Mouse (Mus musculus) urinary bladder, postnatal 36 days (tissue): Measurements from ENCODE around the gene Fam78a.

Experiments used
- DNase-seq, 2 experiments: peaks; one replicate each; pipeline ENCODE4 v3.0.0; 2022; ENCODE audit warnings: low spot score in 2 of 2, mixed read lengths in 1 of 2

Fam78a gene

GRCm38 (mm10) chr2:32068811-32069607 lies 15.6 kb downstream of the Fam78a start:
- no peak for DNase-seq

- DNase-seq: no peak
These were observed 18.7 kb downstream of the Fam78a start for GRCm38 (mm10) chr2:32066005-32066404.

DNA sequence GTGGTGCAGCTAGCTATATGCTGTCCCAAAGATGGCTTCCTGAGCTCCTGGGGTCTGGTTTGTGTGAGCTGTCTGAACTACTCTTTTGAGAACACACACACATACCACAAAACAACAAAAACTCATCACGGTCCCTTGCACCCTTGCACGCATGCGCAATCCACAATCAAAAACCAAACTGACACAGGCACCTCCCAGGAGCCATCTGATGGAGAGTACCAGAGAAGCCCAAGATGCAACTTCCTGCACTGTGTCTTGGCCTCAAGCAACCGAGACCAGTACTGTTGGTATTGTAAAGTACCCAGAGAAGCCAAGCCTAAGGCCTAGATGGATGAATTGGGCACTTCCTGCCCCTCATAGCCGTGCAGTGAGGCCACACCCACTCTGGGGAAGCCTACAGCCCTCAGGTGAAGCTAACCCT lies 19.3 kb downstream of the Fam78a start:
- DNase-seq: no peak

DNA sequence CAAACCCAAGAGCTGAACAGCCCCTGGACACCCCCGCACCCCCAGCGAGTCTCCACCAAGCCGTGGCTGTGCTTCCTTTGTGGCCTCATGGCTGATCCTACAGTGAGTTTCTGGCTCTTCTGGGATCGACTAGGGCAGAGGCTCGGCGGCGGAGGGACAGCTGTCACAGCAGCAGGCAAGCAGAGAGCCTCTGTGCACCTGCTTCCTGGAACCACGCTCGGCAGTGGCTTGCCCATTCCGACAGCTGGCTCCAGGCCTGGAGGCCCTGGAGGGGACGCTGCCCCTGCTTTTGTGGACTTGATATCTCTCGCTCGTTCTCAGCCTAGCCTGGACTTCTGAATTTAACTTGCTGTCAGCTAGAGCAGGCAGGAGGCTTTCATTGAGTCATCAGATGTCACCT lies 19.7 kb downstream of the Fam78a start:
- no peak for DNase-seq

DNA sequence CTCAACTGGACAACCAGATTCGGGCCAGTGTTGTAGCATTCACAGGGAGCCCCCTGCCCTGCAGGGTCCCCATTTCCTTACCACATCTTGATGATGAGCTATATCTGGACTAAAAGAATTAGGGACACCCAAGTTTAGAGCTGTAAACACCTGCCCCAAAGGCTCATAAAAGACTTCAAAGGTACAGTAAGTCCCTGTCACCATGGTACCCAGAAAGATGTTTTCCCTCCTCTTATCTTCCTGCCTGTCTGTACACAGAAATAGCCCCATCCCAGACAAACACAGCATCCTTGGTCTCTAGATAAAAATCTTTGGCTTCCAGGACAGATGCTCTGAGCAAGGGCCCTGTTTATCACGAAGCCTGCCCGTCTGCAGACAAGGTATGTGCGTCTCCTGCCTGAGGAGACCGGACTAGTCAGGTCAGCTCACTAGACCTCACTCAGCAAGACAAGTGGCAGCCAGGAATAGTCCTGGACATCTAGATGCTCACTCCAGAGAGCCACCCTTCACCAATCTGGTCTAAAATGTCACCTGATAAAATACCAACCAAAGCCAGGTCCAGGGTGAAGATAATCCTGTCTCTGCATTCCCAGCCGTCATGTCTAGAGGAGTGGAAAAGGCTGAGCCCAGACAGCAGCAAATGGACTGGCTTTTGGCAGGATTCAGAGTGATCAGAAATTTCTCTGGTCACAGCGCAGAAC lies 21.1 kb downstream of the Fam78a start:
- DNase-seq: no peak

- DNase-seq: no peak
These were observed 21.8 kb downstream of the Fam78a start for GRCm38 (mm10) chr2:32062626-32063410.

- DNase-seq: no peak
These were observed 22.7 kb downstream of the Fam78a start for GRCm38 (mm10) chr2:32061722-32062505.

DNA sequence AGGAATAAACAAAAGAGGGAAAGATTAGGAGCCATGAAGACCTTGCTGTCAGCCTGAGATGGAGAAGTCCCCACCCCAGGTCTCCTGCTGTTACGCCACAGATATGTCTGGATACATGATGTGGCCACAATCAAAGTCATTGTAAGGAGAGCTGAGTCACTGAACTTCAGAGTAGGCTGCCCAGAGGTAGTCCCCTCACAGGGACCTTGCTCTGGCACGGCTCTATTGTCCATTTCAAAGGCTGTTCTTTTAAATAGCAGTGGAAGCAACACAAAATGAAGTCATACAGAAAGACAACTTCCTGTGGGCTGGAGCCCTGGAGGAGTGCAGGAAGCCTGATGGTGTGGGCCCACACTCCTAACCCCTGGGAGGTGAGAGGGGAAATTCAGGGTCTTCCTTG lies 23.5 kb downstream of the Fam78a start:
- no peak for DNase-seq

- DNase-seq: no peak
These were observed 24.3 kb downstream of the Fam78a start for GRCm38 (mm10) chr2:32060228-32060805.

DNA sequence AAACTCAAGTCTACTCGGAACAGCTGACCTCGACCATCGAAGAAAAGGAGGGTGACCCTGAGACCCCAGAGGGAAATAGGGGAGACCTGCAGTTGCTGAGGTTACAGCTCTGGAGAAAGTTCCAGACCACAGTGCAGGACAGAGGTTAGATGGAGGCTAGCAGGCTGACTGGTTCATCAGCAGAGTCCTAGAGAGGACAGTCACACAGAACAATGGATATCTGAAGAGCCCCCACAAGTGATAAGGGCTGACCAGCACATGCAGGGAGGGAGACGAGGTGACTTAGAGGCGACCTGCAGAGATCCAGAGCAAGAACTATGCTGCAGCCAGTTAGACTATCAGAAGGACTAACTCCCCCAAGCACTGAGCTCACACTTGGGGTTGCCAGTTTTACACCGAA lies 25.0 kb downstream of the Fam78a start:
- DNase-seq: no peak

GRCm38 (mm10) chr2:32058716-32059115 lies 25.9 kb downstream of the Fam78a start:
- DNase-seq: no peak

GRCm38 (mm10) chr2:32058241-32058640 lies 26.4 kb downstream of the Fam78a start:
- no peak for DNase-seq

GRCm38 (mm10) chr2:32057794-32058193 lies 26.9 kb downstream of the Fam78a start:
- no peak for DNase-seq

DNA sequence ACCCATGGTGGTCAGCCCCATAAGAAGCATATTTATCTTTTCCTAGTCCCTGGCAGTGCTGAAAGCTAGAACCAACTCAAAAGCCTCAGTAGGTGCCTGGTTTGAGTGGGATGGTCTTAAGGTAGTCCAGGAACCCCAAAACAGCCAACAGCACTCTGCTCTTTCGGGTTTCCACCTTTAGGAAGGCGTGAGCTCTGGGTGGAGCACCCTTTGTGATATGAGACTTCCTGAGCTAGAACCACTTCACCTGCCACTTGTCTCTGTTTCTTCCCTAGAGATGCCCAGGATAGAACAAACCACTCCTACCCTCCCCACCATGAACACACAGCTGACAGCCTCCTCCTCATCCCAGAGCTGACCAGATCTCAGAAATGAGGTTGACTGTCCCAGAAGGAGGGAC lies 27.3 kb downstream of the Fam78a start:
- DNase-seq: no peak

- DNase-seq: no peak
These were observed 28.1 kb downstream of the Fam78a start for GRCm38 (mm10) chr2:32056524-32056923.

GRCm38 (mm10) chr2:32055357-32055965 lies 29.2 kb downstream of the Fam78a start:
- no peak for DNase-seq

GRCm38 (mm10) chr2:32052418-32052817 lies 32.2 kb downstream of the Fam78a start:
- DNase-seq: no peak

DNA sequence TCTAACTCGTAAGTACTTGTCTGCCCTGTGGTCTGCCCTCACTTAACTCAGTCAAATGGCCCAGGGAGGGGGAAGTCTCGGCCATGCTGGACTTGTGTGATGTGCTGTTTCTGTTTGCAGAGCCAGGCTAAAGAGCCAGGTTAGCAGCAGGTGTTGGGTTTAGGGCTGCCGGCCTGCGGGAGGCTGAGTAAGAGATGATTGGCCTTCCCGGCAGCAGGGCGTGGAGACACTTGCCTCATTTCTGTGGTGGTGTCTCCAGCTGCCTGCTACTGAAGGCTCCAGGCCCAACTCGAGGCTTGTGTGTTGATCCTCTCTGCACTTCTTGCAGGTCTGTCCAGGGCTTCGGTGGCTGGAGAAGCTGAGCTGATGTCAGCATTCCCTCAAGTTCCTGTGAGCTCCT lies 32.9 kb downstream of the Fam78a start:
- no peak for DNase-seq

DNA sequence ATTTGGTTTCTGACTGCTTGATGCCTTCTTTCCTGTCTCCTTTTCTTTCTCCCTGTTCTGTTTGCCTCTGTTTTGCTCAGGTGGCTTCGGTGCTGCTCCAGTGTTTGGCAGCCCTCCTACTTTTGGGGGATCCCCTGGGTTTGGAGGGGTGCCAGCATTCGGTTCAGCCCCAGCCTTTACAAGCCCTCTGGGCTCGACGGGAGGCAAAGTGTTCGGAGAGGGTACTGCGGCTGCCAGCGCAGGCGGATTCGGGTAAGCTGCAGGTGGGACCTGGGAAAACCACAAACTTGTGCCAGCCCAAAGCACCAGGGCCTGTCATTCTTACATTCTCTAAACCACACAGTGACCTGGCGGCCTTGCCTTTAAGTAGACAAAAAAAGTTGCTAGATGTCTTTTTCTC lies 37.3 kb downstream of the Fam78a start:
- DNase-seq: no peak

DNA sequence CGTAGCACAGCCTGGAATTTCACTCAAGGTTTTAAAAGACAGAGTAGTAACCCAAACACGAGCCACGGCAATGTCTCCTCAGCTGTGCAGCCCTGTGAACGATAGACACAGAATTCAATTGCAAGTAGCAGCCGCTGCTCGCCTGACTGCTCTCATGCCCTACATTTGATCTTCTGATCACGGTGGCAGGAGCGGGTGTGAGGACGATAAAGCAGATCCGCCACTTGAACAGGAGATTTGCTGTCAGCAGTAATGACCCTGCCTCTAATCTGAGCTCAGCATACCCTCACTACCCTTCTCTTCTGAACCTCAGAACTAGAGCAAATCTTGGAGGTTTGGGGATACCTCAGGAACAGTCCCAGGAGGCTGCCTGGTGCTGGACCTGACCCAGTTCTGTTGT lies 38.6 kb downstream of the Fam78a start:
- no peak for DNase-seq

GRCm38 (mm10) chr2:32045375-32045774 lies 39.3 kb downstream of the Fam78a start:
- no peak for DNase-seq
